10 mouse cellular contexts compared by ENCODE assay signal in genomic region chr7:35373146-35373989, GRCm38 (mm10). TPM values are rescaled to one million over a fixed set of nuclear protein-coding genes. Genes with fewer than 3 reads are reported as not detected.
DNase-seq lines count a peak whose midpoint lies in the region; ATAC-seq lines count a peak whose summit lies in the region.
"Had no signal": no experiment of that assay in that cellular context is flagged by ENCODE, and none has a peak within 500 bp of the region (broad histone marks: within the 10 kb centered on the region; RNA-seq: fewer than 3 reads in every experiment).

No protein-coding gene starts in this region.

- no peak for DNase-seq in hindbrain, embryonic 14.5 days (ENCODE audit: low spot score)
- no peak for DNase-seq in hindbrain, embryonic 11.5 days (ENCODE audit: low spot score)
- DNase-seq in ZHBTc4 (ENCODE audit: low read depth, low spot score) = peak; percentile 77
- DNase-seq in gastrocnemius, postnatal 25 days = no peak
- no peak for DNase-seq in ovary, postnatal 14 days (ENCODE audit: low spot score)
- DNase-seq in cerebellum, adult 11-12 months = no peak
- DNase-seq: right cerebral cortex, postnatal 14 days had no signal

- H3K9me3 ChIP-seq in hindbrain, embryonic 14.5 days (ENCODE audit: control insufficient read depth, low read length) = 0 out of 2 replicates have a peak, but pooled peaks cover 4% of the 10 kb centered on the region
- H3K9me3 ChIP-seq in hindbrain, embryonic 11.5 days (ENCODE audit: control insufficient read depth, low read length) = no peaks in the 10 kb centered on the region
- no peaks in the 10 kb centered on the region for H3K9me3 ChIP-seq in kidney, embryonic 15.5 days (replicated peaks)

- 0 out of 2 replicates have a peak, but pooled peaks cover 7% of the 10 kb centered on the region for H3K4me1 ChIP-seq in hindbrain, embryonic 14.5 days (replicated peaks; ENCODE audit: control insufficient read depth, insufficient read depth, low read length)
- H3K4me1 ChIP-seq in hindbrain, embryonic 11.5 days (replicated peaks; ENCODE audit: control insufficient read depth, insufficient read depth, low read length) = no peaks in the 10 kb centered on the region
- peaks cover 37% of the 10 kb centered on the region for H3K4me1 ChIP-seq in kidney, embryonic 15.5 days

- WGBS in hindbrain, embryonic 14.5 days = 69% methylated on average over 16 of the region's 16 CpGs
- 77% methylated on average over 16 of the region's 16 CpGs for WGBS in hindbrain, embryonic 11.5 days
- WGBS in kidney, embryonic 15.5 days = 63% methylated on average over 16 of the region's 16 CpGs

- H3K4me2 ChIP-seq in hindbrain, embryonic 14.5 days (replicated peaks) = no peak overlapping the region
- H3K4me2 ChIP-seq in hindbrain, embryonic 11.5 days (replicated peaks; ENCODE audit: low read depth, low read length) = no peak overlapping the region
- H3K4me2 ChIP-seq in kidney, embryonic 15.5 days = 0 out of 2 replicates have a peak overlapping the region, but pooled peaks have one; percentile 1

- H3K36me3 ChIP-seq in hindbrain, embryonic 14.5 days (replicated peaks; ENCODE audit: control insufficient read depth, insufficient read depth) = no peaks in the 10 kb centered on the region
- H3K36me3 ChIP-seq in hindbrain, embryonic 11.5 days (ENCODE audit: control insufficient read depth, insufficient read depth, low read length) = no peaks in the 10 kb centered on the region
- H3K36me3 ChIP-seq in kidney, embryonic 15.5 days = peaks cover 9% of the 10 kb centered on the region

- 0 out of 2 replicates have a peak, but pooled peaks have one; percentile 31 for ATAC-seq in hindbrain, embryonic 14.5 days (ENCODE audit: low FRiP score)
- ATAC-seq in hindbrain, embryonic 11.5 days (ENCODE audit: low FRiP score) = no peak
- peak; percentile 65 for ATAC-seq in kidney, embryonic 15.5 days (replicated peaks; ENCODE audit: low FRiP score)
- ATAC-seq in megakaryocyte-erythroid progenitor cell, adult 5-6 weeks (replicated peaks; ENCODE audit: low FRiP score, low TSS enrichment, poor library complexity, severe bottlenecking) = peak; percentile 78

- no peaks in the 10 kb centered on the region for H3K27me3 ChIP-seq in hindbrain, embryonic 14.5 days (ENCODE audit: control insufficient read depth, insufficient read depth, low read length)
- no peaks in the 10 kb centered on the region for H3K27me3 ChIP-seq in hindbrain, embryonic 11.5 days (ENCODE audit: control insufficient read depth, insufficient read depth, low read length)
- H3K27me3 ChIP-seq in kidney, embryonic 15.5 days = no peaks in the 10 kb centered on the region

- no peak overlapping the region for H3K9ac ChIP-seq in hindbrain, embryonic 14.5 days
- H3K9ac ChIP-seq in hindbrain, embryonic 11.5 days (ENCODE audit: low read depth, low read length) = no peak overlapping the region
- no peak overlapping the region for H3K9ac ChIP-seq in kidney, embryonic 15.5 days

- no peak overlapping the region for H3K4me3 ChIP-seq in hindbrain, embryonic 14.5 days (replicated peaks; ENCODE audit: low read length)
- no peak overlapping the region for H3K4me3 ChIP-seq in hindbrain, embryonic 11.5 days (ENCODE audit: low read depth, low read length)
- H3K4me3 ChIP-seq in kidney, embryonic 15.5 days (replicated peaks) = no peak overlapping the region
- H3K4me3 ChIP-seq: myocyte had no signal

- no peak overlapping the region for H3K27ac ChIP-seq in hindbrain, embryonic 14.5 days
- no peak overlapping the region for H3K27ac ChIP-seq in hindbrain, embryonic 11.5 days (ENCODE audit: low read depth, low read length)
- peak overlapping the region; percentile 88 for H3K27ac ChIP-seq in kidney, embryonic 15.5 days

RNA-seq across cellular contexts. Expression of gene Faap24, which starts 23.3 kb away (rescaled TPM):
- 14.6 and 17.5 TPM in 2 replicates for polyA plus RNA-seq in hindbrain, embryonic 14.5 days (2014; fragmentation: Nextera tagmentation; extraction: Ambion mirVana)
- 23.6 and 24.8 TPM in 2 replicates for polyA plus RNA-seq in hindbrain, embryonic 11.5 days (2014; fragmentation: Nextera tagmentation; extraction: Ambion mirVana)
- polyA plus RNA-seq in kidney, embryonic 15.5 days (2015; fragmentation: Nextera tagmentation; extraction: Ambion mirVana) = 19.4 and 20.2 TPM in 2 replicates
- 21.8 and 28.4 TPM in 2 replicates for total RNA-seq in megakaryocyte-erythroid progenitor cell, adult 5-6 weeks (2014; fragmentation: Nextera tagmentation)
- total RNA-seq in megakaryocyte-erythroid progenitor cell, adult 5-6 weeks (2017) = 20.4 and 23.4 TPM in 2 replicates
- 1 to 10 TPM in 1 of 2 experiments, under 1 TPM in 1; 0.79 to 1.0 TPM for total RNA-seq in gastrocnemius, postnatal 25 days (2021)

RNA-seq across cellular contexts. Expression of gene Cep89, which starts 23.5 kb away (rescaled TPM):
- 22.6 and 25.2 TPM in 2 replicates for polyA plus RNA-seq in hindbrain, embryonic 14.5 days (2014; fragmentation: Nextera tagmentation; extraction: Ambion mirVana)
- 35.2 and 41.7 TPM in 2 replicates for polyA plus RNA-seq in hindbrain, embryonic 11.5 days (2014; fragmentation: Nextera tagmentation; extraction: Ambion mirVana)
- polyA plus RNA-seq in kidney, embryonic 15.5 days (2015; fragmentation: Nextera tagmentation; extraction: Ambion mirVana) = 53.9 and 63.3 TPM in 2 replicates
- total RNA-seq in megakaryocyte-erythroid progenitor cell, adult 5-6 weeks (2014; fragmentation: Nextera tagmentation) = 18.0 and 25.1 TPM in 2 replicates
- total RNA-seq in megakaryocyte-erythroid progenitor cell, adult 5-6 weeks (2017) = 17.9 and 26.0 TPM in 2 replicates
- total RNA-seq in gastrocnemius, postnatal 25 days (2021) = 1 to 10 TPM; 4.9 to 6.4 TPM

RNA-seq across cellular contexts. Expression of gene Rhpn2, which starts 39.4 kb away (rescaled TPM):
- 3.8 and 4.2 TPM in 2 replicates for polyA plus RNA-seq in hindbrain, embryonic 14.5 days (2014; fragmentation: Nextera tagmentation; extraction: Ambion mirVana)
- 3.1 and 3.7 TPM in 2 replicates for polyA plus RNA-seq in hindbrain, embryonic 11.5 days (2014; fragmentation: Nextera tagmentation; extraction: Ambion mirVana)
- polyA plus RNA-seq in kidney, embryonic 15.5 days (2015; fragmentation: Nextera tagmentation; extraction: Ambion mirVana) = 14.3 and 14.4 TPM in 2 replicates
- not detected in 2 replicates for total RNA-seq in megakaryocyte-erythroid progenitor cell, adult 5-6 weeks (2014; fragmentation: Nextera tagmentation)
- not detected in 2 replicates for total RNA-seq in megakaryocyte-erythroid progenitor cell, adult 5-6 weeks (2017)
- 1 to 10 TPM in 1 of 2 experiments, under 1 TPM in 1; 0.67 to 1.3 TPM for total RNA-seq in gastrocnemius, postnatal 25 days (2021)

RNA-seq across cellular contexts. Expression of gene Gpatch1, which starts 55.1 kb away (rescaled TPM):
- 18.7 and 19.3 TPM in 2 replicates for polyA plus RNA-seq in hindbrain, embryonic 14.5 days (2014; fragmentation: Nextera tagmentation; extraction: Ambion mirVana)
- 18.1 and 19.5 TPM in 2 replicates for polyA plus RNA-seq in hindbrain, embryonic 11.5 days (2014; fragmentation: Nextera tagmentation; extraction: Ambion mirVana)
- polyA plus RNA-seq in kidney, embryonic 15.5 days (2015; fragmentation: Nextera tagmentation; extraction: Ambion mirVana) = 19.5 and 20.4 TPM in 2 replicates
- total RNA-seq in megakaryocyte-erythroid progenitor cell, adult 5-6 weeks (2014; fragmentation: Nextera tagmentation) = 13.8 and 26.2 TPM in 2 replicates
- 23.3 and 39.3 TPM in 2 replicates for total RNA-seq in megakaryocyte-erythroid progenitor cell, adult 5-6 weeks (2017)
- total RNA-seq in gastrocnemius, postnatal 25 days (2021) = 1 to 10 TPM; 4.2 to 5.2 TPM
